Mouse (Mus musculus) MEL (cell line): ENCODE results near the gene Myl10.

Source experiments
- CTCF ChIP-seq, 3 experiments: IDR thresholded peaks in 2 of 3; conservative IDR thresholded peaks in 1 of 3; 2 replicates each; pipeline ENCODE4 v1.5.1; 2011 to 2012; ENCODE audit warnings: low read length in 3 of 3, low read depth in 2 of 3, mild to moderate bottlenecking in 2 of 3, improper control_type of control experiment in 1 of 3, inconsistent platforms in 1 of 3, mixed read lengths in 1 of 3, moderate library complexity in 1 of 3; ENCODE audit not compliant: control insufficient read depth in 1 of 3, insufficient read depth in 1 of 3, poor library complexity in 1 of 3, severe bottlenecking in 1 of 3
- GABPA ChIP-seq: IDR thresholded peaks from 2 replicates; pipeline ENCODE4 v1.6.1; 2012; ENCODE audit warnings: low read depth, mild to moderate bottlenecking, inconsistent platforms, low read length, improper control_type of control experiment, moderate library complexity
- GATA1 ChIP-seq: IDR thresholded peaks from 2 replicates; pipeline ENCODE4 v1.6.1; 2011; ENCODE audit warnings: low read depth, low read length, improper control_type of control experiment
- HCFC1 ChIP-seq: IDR thresholded peaks from 2 replicates; pipeline ENCODE4 v1.6.1; 2012; ENCODE audit warnings: low read depth, mild to moderate bottlenecking, inconsistent platforms, low read length, improper control_type of control experiment, moderate library complexity
- MAFK ChIP-seq: IDR thresholded peaks from 2 replicates; pipeline ENCODE4 v1.6.1; 2011; ENCODE audit warnings: low read depth, mild to moderate bottlenecking, low read length, improper control_type of control experiment, borderline replicate concordance
- NRF1 ChIP-seq: IDR thresholded peaks from 2 replicates; pipeline ENCODE4 v1.6.1; 2014; ENCODE audit warnings: low read depth, mild to moderate bottlenecking, inconsistent platforms, low read length, improper control_type of control experiment, moderate library complexity; ENCODE audit not compliant: poor library complexity, insufficient read depth, severe bottlenecking
- POLR2A ChIP-seq, 2 experiments: IDR thresholded peaks; 2 replicates each; pipeline ENCODE4 v1.6.1; 2011 to 2012; ENCODE audit warnings: low read length in 2 of 2, mild to moderate bottlenecking in 2 of 2, control low read depth in 1 of 2, improper control_type of control experiment in 1 of 2, low read depth in 1 of 2, moderate library complexity in 1 of 2; ENCODE audit not compliant: control insufficient read depth in 1 of 2, insufficient read depth in 1 of 2, poor library complexity in 1 of 2
- POLR2AphosphoS2 ChIP-seq: IDR thresholded peaks from 2 replicates; pipeline ENCODE4 v1.6.1; 2011; ENCODE audit warnings: low read length, improper control_type of control experiment
- POLR2AphosphoS5 ChIP-seq: IDR thresholded peaks from 2 replicates; pipeline ENCODE4 v1.6.1; 2012; ENCODE audit warnings: low read depth, borderline replicate concordance, mild to moderate bottlenecking, inconsistent platforms, low read length, moderate library complexity, mixed read lengths
- SIN3A ChIP-seq: IDR thresholded peaks from 2 replicates; pipeline ENCODE4 v1.6.1; 2012; ENCODE audit warnings: low read length, improper control_type of control experiment, inconsistent platforms
- USF1 ChIP-seq: IDR thresholded peaks from 2 replicates; pipeline ENCODE4 v1.6.1; 2014; ENCODE audit warnings: low read depth, mild to moderate bottlenecking, inconsistent platforms, low read length, improper control_type of control experiment, moderate library complexity
- ZNF384 ChIP-seq: IDR thresholded peaks from 2 replicates; pipeline ENCODE4 v1.6.1; 2012; ENCODE audit warnings: low read depth, mild to moderate bottlenecking, inconsistent platforms, low read length, improper control_type of control experiment

GRCm38 (mm10) chr5:136692784-136693183, at the start of gene Myl10:
- no peak for TF ChIP-seq CTCF (IDR thresholded peaks at IDR 0.05 in 2 of 3, conservative IDR thresholded peaks at IDR 0.05 in 1 of 3; ENCODE audit: control insufficient read depth in 1 of 3, insufficient read depth in 1 of 3, low read depth in 2 of 3, low read length in 3 of 3, poor library complexity in 1 of 3, severe bottlenecking in 1 of 3)
- TF ChIP-seq POLR2AphosphoS5, result no peak
- no peak for TF ChIP-seq SIN3A
- TF ChIP-seq MAFK, result no peak
- no peak for TF ChIP-seq NRF1
- TF ChIP-seq USF1, result no peak
- TF ChIP-seq HCFC1, result no peak
- TF ChIP-seq POLR2AphosphoS2, result no peak
- TF ChIP-seq POLR2A (IDR thresholded peaks at IDR 0.05; ENCODE audit: control insufficient read depth in 1 of 2, insufficient read depth in 1 of 2, low read depth in 1 of 2, low read length in 2 of 2, poor library complexity in 1 of 2), result no peak
- TF ChIP-seq GATA1, result no peak
- TF ChIP-seq ZNF384, result no peak
- TF ChIP-seq GABPA, result no peak
